Mouse (Mus musculus) kidney, embryonic 16.5 days (tissue): ENCODE measurements at regions not wholly inside any gene's neighbourhood (a gene's known extent, or its start where the extent isn't known, plus 50 kb on each side); places are given as distances from the start of the nearest gene placed in this dataset.
"Not testable (repeated sequence)": the region's sequence is repeated elsewhere in the genome, so short reads cannot be mapped to it uniquely, and the experiment has no call there.

Source experiments
- ATAC-seq: fragments of 200-750 bp; cut with Nextera tagmentation; 2 replicates; pipeline ENCODE4 v1.8.0; 2017; ENCODE audit warnings: moderate TSS enrichment; ENCODE audit not compliant: low FRiP score, low TSS enrichment
- H3K27ac ChIP-seq: fragments of 300-500 bp; sonication (generic); 2 replicates; pipeline ENCODE4 v1.5.1; 2014; ENCODE audit warnings: low read length
- H3K27me3 ChIP-seq: fragments of 300-500 bp; sonication (generic); 2 replicates; pipeline ENCODE4 v1.6.1; 2014; ENCODE audit warnings: low read length, control low read depth, mixed read lengths; ENCODE audit not compliant: insufficient read depth
- H3K36me3 ChIP-seq: fragments of 300-500 bp; sonication (generic); 2 replicates; pipeline ENCODE4 v1.6.1; 2014; ENCODE audit warnings: low read length, control low read depth, mixed read lengths; ENCODE audit not compliant: insufficient read depth
- H3K4me1 ChIP-seq: fragments of 300-500 bp; sonication (generic); 2 replicates; pipeline ENCODE4 v1.6.1; 2014; ENCODE audit warnings: low read length, control low read depth, mixed read lengths; ENCODE audit not compliant: insufficient read depth
- H3K4me2 ChIP-seq: fragments of 300-500 bp; sonication (generic); replicated peaks from 2 replicates; pipeline ENCODE4 v1.6.1; 2014; ENCODE audit warnings: low read depth, low read length
- H3K4me3 ChIP-seq: fragments of 300-500 bp; sonication (generic); 2 replicates; pipeline ENCODE4 v1.5.1; 2014; ENCODE audit warnings: mild to moderate bottlenecking, low read length
- H3K9ac ChIP-seq: fragments of 300-500 bp; sonication (generic); replicated peaks from 2 replicates; pipeline ENCODE4 v1.6.1; 2014; ENCODE audit warnings: low read length
- H3K9me3 ChIP-seq: fragments of 300-500 bp; sonication (generic); 2 replicates; pipeline ENCODE4 v1.6.1; 2016; ENCODE audit warnings: low read length, control low read depth
- WGBS: fragments of 180-500 bp; shearing (Covaris S2); extraction: QIAGEN DNeasy Blood & Tissue Kit; methylation state at CpG from one replicate; pipeline ENCODE4 v1.1.7; 2014; 5-methylcytosine and 5-hydroxymethylcytosine counted together

DNA sequence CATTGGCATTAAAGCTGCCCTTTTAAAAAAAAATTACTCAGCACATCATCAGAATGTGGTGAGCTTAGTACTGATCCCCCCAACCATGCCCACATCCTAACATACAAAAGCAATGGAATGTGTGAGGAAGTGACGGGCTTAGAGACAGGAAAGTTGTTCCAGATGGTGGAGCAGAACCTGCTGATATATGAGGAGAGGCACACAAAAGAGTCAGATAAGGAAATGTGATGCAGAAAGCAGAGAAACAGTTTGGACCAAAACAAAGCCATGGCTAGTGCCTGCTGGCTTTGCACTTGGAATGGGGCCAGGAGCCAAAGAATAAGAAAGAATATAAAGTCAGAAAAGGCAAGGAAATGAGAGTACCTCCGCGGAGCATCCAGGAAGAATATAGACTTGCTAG is 106.1 kb upstream of the Ptgfr start:
- no peaks in the 10 kb centered on the region for H3K36me3 ChIP-seq
- no peak overlapping the region for H3K4me3 ChIP-seq
- H3K9me3 ChIP-seq = no peaks in the 10 kb centered on the region
- no peak overlapping the region for H3K27ac ChIP-seq
- no peaks in the 10 kb centered on the region for H3K27me3 ChIP-seq
- no peak overlapping the region for H3K4me2 ChIP-seq
- no peak for ATAC-seq
- 50% methylated on average over 3 of the region's 3 CpGs for WGBS
- H3K4me1 ChIP-seq = no peaks in the 10 kb centered on the region
- H3K9ac ChIP-seq = no peak overlapping the region

DNA sequence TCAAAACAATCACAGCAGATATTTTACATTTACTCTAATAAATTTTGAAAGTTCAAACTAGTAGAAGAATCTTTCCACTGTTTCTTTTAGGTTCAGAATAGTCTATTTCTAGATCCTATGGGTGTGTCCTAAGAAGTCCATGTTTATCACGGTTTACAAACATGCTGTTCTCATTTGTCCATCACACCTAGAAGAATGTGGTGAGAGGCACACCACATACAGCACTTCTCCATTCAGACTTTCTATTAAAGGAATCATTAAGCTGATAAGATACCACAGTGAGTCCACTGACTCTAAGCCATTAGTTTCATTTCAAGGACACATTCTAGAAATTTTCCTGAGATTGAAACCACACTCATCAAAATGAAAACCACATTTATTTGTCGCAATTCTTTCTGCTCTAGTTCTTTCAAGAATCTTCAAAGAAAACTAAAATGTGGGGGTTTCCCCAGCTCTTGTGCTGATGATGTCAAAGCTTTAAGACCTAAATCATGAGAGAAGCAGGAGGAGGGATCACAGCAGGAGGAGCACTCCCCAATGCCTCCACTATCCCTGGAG is 101.1 kb upstream of the Ptgfr start:
- no peak overlapping the region for H3K9ac ChIP-seq
- no peak overlapping the region for H3K4me3 ChIP-seq
- no peaks in the 10 kb centered on the region for H3K36me3 ChIP-seq
- no peak for ATAC-seq
- H3K27me3 ChIP-seq = no peaks in the 10 kb centered on the region
- H3K4me2 ChIP-seq = no peak overlapping the region
- no peak overlapping the region for H3K27ac ChIP-seq
- H3K9me3 ChIP-seq = no peaks in the 10 kb centered on the region
- WGBS = 73% methylated on average over 2 of the region's 2 CpGs
- H3K4me1 ChIP-seq = no peaks in the 10 kb centered on the region

DNA sequence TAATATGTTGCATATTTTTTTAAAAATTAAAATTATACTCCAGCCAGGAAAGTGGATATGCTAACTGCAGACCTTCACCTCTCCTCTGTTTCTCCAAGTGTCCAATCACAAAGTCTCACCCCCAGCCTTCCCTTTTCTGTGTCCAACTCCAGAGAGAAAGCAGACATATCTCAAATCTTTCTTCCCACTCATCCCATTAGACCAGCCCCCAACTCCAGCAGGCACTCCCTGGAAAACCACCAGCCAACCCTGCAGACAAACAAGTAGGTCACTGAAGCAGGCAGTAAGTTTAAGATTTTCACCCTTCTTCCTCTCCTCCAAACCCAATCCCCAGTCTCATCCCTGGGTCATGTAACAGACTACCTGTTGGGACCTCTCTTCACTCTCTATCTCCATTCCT is 94.2 kb upstream of the Ptgfr start:
- Histone ChIP-seq H3K27me3 (no peaks in the 10 kb centered on the region), H3K4me1 (no peaks in the 10 kb centered on the region), H3K4me3 (no peak overlapping the region), H3K36me3 (no peaks in the 10 kb centered on the region), H3K9ac (no peak overlapping the region), H3K4me2 (no peak overlapping the region), H3K27ac (no peak overlapping the region), H3K9me3 (peaks cover 5% of the 10 kb centered on the region)
- ATAC-seq = no peak

DNA sequence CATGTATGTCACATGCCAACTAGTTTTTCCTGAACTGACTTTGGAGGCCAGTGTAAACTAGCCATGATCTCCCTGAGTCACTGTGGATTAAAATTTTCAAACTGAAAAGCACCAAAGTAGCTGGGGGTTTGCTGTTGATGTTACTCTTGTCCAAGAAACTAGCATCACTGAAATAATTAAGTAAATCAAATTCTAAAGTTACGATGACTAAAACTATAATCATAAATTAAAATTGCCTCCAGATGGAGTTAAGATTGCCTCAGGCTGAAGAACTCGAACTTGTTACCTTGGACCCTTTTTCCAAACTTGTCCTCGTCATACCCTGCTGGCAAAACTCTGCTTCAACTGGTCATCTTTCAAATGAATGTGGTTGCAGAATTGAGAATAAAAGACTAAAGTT is 93.7 kb upstream of the Ptgfr start:
- H3K4me3 ChIP-seq = no peak overlapping the region
- H3K4me1 ChIP-seq = no peaks in the 10 kb centered on the region
- H3K27ac ChIP-seq = no peak overlapping the region
- no peaks in the 10 kb centered on the region for H3K27me3 ChIP-seq
- H3K4me2 ChIP-seq = no peak overlapping the region
- H3K9ac ChIP-seq = no peak overlapping the region
- H3K36me3 ChIP-seq = no peaks in the 10 kb centered on the region
- no peak for ATAC-seq
- 73% methylated on average over 3 of the region's 3 CpGs for WGBS
- H3K9me3 ChIP-seq = peaks cover 10% of the 10 kb centered on the region

DNA sequence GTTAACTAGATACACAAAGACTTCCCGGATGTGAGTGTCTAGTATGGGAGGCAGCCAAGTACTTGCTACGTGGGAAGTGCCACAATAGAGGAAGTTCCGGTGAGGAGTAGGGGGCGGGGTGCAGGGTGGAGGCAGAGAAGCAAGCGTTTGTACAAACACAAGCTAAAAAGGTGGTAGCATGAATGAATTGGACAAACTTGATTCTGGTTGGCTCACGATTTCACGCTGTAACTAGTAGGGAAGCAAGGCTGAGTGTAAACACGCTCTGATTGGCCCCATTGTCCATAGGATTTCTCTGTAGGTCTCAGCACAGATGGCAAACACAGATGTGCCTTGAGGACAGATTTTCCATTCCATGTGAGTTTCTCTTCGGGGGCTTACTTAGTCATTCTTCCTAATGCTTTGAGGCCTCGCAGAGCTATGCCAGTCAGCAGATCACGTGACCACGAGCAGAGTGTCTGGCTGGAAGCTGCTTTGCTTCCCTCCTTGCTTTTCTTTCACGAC is 76.6 kb upstream of the Ptgfr start:
- WGBS = 71% methylated on average over 13 of the region's 13 CpGs
- no peak overlapping the region for H3K27ac ChIP-seq
- no peaks in the 10 kb centered on the region for H3K27me3 ChIP-seq
- H3K4me1 ChIP-seq = no peaks in the 10 kb centered on the region
- no peaks in the 10 kb centered on the region for H3K9me3 ChIP-seq
- no peak overlapping the region for H3K4me3 ChIP-seq
- no peak overlapping the region for H3K9ac ChIP-seq
- no peak overlapping the region for H3K4me2 ChIP-seq
- H3K36me3 ChIP-seq = no peaks in the 10 kb centered on the region
- peak; percentile 70 for ATAC-seq

DNA sequence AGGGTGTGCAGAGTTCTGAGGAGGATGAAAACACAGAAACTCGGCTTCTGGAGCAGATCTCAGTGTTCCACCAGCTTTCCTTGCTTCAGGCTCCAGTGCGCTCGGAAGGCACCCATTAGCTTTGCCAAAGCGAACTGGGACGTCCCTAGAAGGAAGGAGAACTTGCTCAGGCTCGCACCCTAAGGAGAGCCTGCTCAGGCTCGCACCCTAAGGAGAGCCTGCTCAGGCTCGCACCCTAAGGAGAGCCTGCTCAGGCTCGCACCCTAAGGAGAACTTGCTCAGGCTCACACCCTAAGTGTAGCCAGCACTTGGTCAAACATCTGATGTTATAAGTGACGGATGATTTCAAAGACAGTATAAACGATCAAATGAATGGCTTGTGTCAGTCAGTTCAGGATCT is 74.9 kb upstream of the Ptgfr start:
- H3K4me3 ChIP-seq, H3K4me1 ChIP-seq, H3K27ac ChIP-seq, H3K9me3 ChIP-seq, H3K4me2 ChIP-seq, H3K27me3 ChIP-seq, ATAC-seq, H3K9ac ChIP-seq, H3K36me3 ChIP-seq: not testable (repeated sequence)
- WGBS = 79% methylated on average over 11 of the region's 11 CpGs

DNA sequence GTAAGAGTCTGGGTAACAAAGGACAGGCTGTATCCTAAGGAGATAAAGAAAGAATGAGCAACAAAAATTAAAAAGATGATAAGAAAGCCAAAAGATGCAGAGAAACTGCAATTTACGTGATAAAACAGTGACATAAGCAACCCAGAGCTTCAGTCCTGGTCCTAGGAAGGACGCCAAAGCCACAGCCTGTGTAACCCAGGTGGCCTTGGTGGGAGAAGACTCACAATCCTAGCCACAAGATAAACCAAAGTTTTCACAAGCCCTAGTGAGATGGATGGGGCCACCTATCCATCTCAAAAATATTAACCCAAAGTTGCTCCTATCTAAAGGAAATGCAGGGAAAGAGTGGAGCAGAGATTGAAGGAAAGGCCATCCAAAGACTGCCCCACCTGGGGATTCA is 73.4 kb upstream of the Ptgfr start:
- Histone ChIP-seq H3K4me2 (no peak overlapping the region), H3K27ac (no peak overlapping the region), H3K4me1 (no peaks in the 10 kb centered on the region), H3K9me3 (no peaks in the 10 kb centered on the region), H3K4me3 (no peak overlapping the region), H3K27me3 (no peaks in the 10 kb centered on the region), H3K36me3 (no peaks in the 10 kb centered on the region), H3K9ac (no peak overlapping the region)
- WGBS = 85% methylated on average over 2 of the region's 2 CpGs
- ATAC-seq = no peak

DNA sequence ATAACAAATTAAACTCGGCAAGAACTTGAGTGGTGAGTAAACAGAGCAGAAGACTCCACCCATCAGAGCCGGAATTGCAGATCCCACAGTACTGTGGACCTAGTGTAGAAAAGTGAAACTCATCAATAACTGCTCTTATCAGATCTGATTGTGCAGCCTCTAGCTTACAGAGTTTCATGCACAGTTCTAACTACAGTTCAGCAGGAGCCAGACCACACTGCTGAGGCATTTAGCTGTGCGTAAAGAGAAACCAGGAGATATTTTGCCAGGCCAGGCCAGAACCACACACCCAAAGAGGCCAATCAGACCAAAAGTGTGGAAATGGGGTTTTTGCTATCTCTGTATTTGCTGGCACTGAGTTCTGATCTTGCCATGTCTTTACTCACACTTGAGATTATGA is 71.9 kb upstream of the Ptgfr start:
- H3K4me2 ChIP-seq = no peak overlapping the region
- no peak overlapping the region for H3K4me3 ChIP-seq
- no peak for ATAC-seq
- WGBS = 66% methylated on average over 3 of the region's 3 CpGs
- no peaks in the 10 kb centered on the region for H3K27me3 ChIP-seq
- no peaks in the 10 kb centered on the region for H3K36me3 ChIP-seq
- no peak overlapping the region for H3K27ac ChIP-seq
- H3K4me1 ChIP-seq = no peaks in the 10 kb centered on the region
- no peaks in the 10 kb centered on the region for H3K9me3 ChIP-seq
- H3K9ac ChIP-seq = no peak overlapping the region

DNA sequence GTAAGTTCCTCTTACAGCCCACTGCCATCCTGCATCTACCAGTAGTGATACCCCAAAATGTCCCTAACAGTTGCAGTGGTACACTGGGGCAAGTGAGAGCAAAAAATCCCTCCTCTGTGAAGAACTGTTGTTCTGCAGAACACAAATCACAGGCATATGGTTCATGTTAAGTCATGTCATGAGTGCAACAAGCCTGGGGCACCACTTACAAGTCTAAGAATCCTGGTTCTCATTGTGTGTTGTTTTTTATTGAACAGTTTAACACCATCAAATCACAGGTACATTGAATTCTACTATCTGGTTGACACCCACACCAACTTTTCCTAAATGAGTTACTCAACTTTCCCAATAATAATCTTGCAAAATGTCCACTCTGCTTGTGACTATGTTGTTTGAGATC is 71.5 kb upstream of the Ptgfr start:
- no peaks in the 10 kb centered on the region for H3K4me1 ChIP-seq
- H3K4me3 ChIP-seq = no peak overlapping the region
- H3K4me2 ChIP-seq = no peak overlapping the region
- H3K9ac ChIP-seq = no peak overlapping the region
- H3K27me3 ChIP-seq = no peaks in the 10 kb centered on the region
- ATAC-seq = no peak
- no peak overlapping the region for H3K27ac ChIP-seq
- no peaks in the 10 kb centered on the region for H3K9me3 ChIP-seq
- no peaks in the 10 kb centered on the region for H3K36me3 ChIP-seq

DNA sequence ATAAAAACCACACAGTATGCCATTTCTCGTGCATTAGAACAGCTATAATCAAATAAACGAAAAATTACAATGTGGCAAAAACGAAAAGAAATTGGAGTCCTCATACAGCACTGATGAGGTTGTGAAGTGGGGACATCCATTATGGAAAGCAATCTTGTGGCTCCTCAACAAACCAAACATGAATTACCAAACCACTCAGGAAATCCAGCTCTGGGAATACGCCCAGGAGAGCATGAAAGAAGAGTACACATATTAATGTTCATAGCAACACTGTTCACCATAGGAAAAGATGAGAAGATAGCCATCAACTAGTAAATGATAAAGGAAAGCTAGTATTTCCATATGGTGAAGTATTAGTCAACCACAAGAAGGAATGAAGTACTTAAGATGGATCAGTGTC is 68.3 kb upstream of the Ptgfr start:
- no peak overlapping the region for H3K27ac ChIP-seq
- ATAC-seq = no peak
- H3K4me2 ChIP-seq = no peak overlapping the region
- H3K36me3 ChIP-seq = no peaks in the 10 kb centered on the region
- no peaks in the 10 kb centered on the region for H3K27me3 ChIP-seq
- H3K9me3 ChIP-seq = no peaks in the 10 kb centered on the region
- 87% methylated on average over 4 of the region's 4 CpGs for WGBS
- H3K4me3 ChIP-seq = no peak overlapping the region
- H3K9ac ChIP-seq = no peak overlapping the region
- H3K4me1 ChIP-seq = no peaks in the 10 kb centered on the region

DNA sequence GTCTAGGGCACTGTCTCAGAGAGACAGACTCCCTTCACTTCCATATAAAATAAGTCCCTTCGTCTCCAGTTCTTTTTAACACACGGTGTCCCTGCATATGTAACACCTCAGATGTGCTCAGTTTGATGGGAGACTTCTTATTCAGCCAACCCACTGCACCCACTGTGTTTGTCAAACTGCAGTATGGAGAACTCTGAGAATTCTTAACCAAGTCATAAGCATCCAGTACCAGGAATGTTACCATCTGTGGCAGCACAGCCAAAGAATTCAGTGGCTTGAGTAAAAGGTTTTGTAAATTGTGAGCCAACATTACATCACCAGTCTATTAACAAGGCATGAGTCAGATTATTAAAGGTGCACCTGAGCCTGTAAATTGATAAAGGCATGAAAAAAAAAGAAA is 65.7 kb upstream of the Ptgfr start:
- Histone ChIP-seq H3K9me3 (no peaks in the 10 kb centered on the region), H3K27me3 (no peaks in the 10 kb centered on the region), H3K27ac (no peak overlapping the region), H3K4me3 (no peak overlapping the region), H3K36me3 (no peaks in the 10 kb centered on the region), H3K4me1 (no peaks in the 10 kb centered on the region), H3K4me2 (no peak overlapping the region), H3K9ac (no peak overlapping the region)
- WGBS = 75% methylated on average over 2 of the region's 2 CpGs
- ATAC-seq = no peak
